Mouse (Mus musculus): ENCODE data around the gene Gm2381. TPM values are rescaled to one million over a fixed set of nuclear protein-coding genes. Genes with fewer than 3 reads are reported as not detected.

Gm2381 gene
- 0.05 TPM for polyA plus RNA-seq (2017; shearing (Covaris generic))

GRCm38 (mm10) chr7:42866801-42867458 is at the start of gene Gm2381:
TSS of gene Gm2381 (minus strand) at chr7:42867234.

GRCm38 (mm10) chr7:42793425-42793824 is 73.6 kb downstream of the Gm2381 start, which contains the start of gene Vmn2r62:
TSS of gene Vmn2r62 (minus strand) at chr7:42793525.

Other genes starting within 250 kb of the Gm2381 start
- gene Zfp976, start 224.6 kb downstream of the Gm2381 start, polyA plus RNA-seq (2017; shearing (Covaris generic)), result 0.68 TPM
- 2.6 TPM for gene Zfp975, start 174.5 kb downstream of the Gm2381 start, polyA plus RNA-seq (2017; shearing (Covaris generic))
- gene Gm17067, start 140.2 kb downstream of the Gm2381 start, polyA plus RNA-seq (2017; shearing (Covaris generic)), result not detected
- gene Vmn2r62, start 73.7 kb downstream of the Gm2381 start, polyA plus RNA-seq (2017; shearing (Covaris generic)), result not detected
- gene Vmn2r63, start 66.6 kb upstream of the Gm2381 start, polyA plus RNA-seq (2017; shearing (Covaris generic)), result 0.08 TPM
- gene Gm9268, start 151.5 kb upstream of the Gm2381 start, polyA plus RNA-seq (2017; shearing (Covaris generic)), result not detected
- not detected for gene Zfp936, start 247.0 kb upstream of the Gm2381 start, polyA plus RNA-seq (2017; shearing (Covaris generic))